Mouse (Mus musculus): Measurements from ENCODE around the gene Pithd1.
A peak's percentile ranks its signal among the peaks of the same experiment; 100 is the strongest.
"Not testable (repeated sequence)": the region's sequence is repeated elsewhere in the genome, so short reads cannot be mapped to it uniquely, and the experiment has no call there.

Gene Pithd1

DNA sequence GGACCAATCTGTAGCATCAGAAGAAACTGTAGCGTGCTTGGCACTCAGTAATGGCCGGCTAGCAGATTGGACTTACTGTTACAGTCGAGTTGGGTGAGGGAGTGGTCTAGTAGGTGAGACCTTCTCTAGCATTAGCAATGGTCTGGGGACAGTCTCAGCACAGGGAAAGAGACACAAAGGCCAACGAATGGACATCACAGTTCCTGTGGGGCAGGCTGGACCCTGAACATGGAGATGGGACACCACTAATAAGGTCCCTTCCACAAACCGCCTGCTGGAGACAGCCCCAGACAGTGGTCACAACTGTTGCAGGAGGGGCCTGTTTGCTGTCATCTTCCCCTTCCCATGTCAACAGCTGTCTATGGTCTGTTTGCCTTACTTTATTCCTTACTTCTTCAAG, 25.4 kb downstream of the Pithd1 start:
- no peak for DNase-seq (ENCODE audit: low spot score)

DNA sequence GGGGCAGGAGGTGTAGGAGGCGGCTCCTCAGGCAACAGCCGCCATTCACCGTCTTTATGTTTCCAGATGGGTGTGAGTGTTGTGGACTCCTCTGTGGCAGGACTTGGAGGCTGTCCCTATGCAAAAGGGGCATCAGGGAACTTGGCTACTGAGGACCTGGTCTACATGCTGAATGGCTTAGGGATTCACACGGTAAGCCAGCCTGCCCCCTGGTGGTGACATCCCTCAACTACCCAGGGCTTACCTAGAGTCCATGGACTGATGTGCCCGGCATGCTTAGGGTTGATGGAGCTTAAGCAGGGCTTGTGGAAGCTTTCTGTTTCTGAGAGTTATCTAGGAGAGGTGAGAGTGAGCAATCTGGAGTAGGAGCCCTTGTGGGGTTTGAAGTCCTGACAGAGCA, 26.3 kb downstream of the Pithd1 start:
- peak; percentile 56 for DNase-seq (ENCODE audit: low spot score)

DNA sequence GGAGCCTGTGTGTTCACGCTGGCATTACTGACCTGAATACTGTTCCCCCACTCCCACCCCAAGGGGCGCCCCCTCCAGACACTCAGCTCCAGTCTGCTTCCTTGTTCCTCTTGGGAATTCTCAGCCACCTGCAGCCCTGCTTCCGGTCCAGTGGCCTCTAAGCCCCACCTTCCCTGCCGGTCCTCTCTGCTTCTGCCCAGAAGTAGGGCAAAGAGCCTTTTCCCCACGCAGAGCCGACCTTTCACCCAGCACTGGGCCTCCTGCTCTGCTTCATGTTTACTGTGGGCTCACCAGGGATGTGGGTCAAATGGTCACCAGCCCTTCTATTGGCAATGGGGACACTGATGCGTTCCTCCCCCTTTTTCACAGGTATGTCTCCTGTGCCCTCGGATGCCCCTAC, 28.7 kb downstream of the Pithd1 start:
- no peak for DNase-seq (ENCODE audit: low spot score)

DNA sequence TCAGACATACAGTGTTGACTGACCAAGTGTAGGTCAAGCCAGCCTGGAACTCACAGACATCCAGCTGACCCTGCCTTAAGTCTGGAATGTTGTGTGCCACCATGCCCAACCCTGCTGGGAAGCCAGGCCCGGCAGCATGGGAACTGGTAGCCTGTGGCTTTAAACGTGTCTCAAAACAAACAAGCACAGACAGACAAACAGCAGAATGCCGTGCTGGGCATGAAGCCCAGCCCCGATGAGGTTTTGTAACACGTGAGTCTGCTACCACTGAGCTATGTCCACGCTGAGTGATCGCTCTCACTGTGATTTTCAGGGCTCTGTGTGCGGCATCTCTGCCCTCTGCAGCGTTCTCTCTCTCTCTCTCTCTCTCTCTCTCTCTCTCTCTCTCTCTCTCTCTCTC, 31.2 kb downstream of the Pithd1 start:
- no peak for DNase-seq (ENCODE audit: low spot score)

DNA sequence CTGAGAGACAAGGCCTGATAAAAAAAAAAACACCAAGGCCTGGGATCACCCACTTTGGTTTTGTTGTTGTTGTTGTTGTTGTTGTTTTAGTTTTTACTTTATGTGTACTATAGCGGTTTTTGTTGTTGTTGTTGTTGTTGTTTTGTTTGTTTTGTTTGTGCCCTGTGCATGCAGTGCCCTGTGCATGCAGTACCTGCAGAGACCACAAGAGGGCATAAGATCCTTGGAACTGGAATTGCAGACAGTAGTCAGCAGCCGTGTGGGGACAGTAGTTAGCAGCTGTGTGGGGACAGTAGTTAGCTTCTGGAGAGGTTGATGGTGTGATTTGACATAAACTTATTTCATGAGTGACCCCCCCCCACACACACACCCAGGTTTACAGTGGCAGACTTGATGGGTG, 32.8 kb downstream of the Pithd1 start:
- DNase-seq (ENCODE audit: low spot score) = peak; percentile 59

DNA sequence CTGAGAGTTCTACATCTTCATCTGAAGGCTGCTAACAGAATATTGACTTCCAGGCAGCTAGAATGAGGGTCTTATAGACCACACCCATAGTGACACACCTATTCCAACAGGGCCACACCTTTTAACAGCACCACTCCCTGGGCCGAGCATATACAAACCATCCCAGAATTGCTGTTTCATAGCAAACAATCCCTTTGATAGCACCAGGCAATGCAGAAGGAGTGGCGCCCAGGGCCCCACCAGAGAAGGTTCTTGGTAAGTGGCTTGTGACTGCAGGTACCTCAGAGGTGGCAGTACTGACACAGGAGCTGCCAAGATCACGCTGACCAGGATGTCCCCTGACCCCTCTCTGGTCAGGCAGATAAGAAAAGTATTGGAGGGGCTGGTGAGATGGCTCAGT, 33.9 kb downstream of the Pithd1 start:
- no peak for DNase-seq (ENCODE audit: low spot score)

DNA sequence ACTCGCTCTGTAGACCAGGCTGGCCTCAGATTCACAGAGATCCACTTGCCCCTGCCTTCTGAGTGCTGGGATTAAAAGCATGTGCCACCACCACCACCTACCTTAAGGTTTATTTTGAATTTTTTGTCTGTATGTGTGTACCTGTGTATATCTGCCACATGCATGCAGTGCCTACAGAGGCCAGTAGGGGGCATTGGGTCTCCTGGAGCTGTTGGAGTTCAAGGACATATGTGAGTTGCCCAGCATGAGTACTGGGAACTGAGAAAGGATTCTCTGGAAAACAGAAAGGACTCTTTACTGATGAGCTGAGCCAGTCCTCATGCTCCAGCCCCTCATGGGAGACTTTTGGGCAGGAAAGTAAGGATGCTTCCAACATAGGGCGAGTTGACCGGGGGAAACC, 35.6 kb downstream of the Pithd1 start:
- no peak for DNase-seq (ENCODE audit: low spot score)

DNA sequence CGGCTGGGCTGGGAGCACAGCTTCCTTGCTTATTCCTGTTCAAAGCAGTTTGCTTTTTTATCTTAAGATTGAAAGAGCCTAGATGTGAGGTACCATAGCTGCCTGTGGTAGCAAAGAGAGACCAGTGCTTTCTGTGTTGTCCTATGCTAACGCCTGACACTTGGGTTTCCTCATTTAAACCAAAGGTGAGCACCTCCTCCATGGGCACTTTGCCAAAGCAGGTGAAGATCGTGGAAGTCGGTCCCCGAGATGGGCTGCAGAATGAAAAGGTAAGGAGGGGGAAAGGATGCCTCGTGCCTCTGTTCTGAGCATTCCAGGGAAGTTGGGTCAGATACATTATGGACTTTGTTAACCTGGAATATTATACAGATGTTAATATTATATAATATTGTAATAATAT, 36.7 kb downstream of the Pithd1 start:
- DNase-seq (ENCODE audit: low spot score) = no peak

DNA sequence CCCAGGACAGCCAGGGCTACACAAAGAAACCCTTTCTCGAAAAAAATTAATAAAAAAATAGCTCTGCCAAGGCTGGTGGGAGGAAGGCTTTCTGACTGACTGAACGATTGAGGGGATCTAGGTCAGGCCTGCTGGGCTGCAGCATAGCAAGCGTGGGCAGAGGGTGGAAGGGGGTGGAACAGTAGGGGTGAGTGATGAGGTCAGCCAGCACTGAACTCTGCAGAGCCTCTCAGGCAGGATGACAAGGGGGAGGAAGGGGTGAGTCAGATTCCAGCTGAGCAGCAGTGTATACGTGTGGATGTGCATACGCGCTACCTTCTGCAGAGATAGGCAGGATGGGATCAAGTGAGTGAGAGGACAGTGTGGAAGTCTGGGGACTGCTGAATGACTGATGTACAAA, 37.2 kb downstream of the Pithd1 start:
- no peak for DNase-seq (ENCODE audit: low spot score)

DNA sequence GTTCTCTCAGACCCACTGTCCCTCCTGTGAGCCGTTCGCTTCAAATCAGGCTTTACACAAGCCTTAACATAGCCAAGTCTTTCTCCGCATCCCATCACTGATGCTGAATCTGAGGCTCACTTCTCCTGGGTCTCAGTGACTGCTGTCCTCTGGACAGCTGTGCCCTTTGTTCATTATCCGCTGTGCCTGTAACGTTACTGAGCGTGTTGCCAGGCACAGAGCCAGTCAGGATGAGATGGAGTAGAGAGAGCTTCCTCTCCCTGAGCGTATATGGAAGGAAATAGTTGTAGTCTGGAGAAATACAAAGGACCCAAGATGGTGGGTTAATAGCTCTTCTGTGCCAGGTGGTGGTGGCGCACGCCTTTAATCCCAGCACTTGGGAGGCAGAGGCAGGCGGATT, 37.6 kb downstream of the Pithd1 start:
- no peak for DNase-seq (ENCODE audit: low spot score)

DNA sequence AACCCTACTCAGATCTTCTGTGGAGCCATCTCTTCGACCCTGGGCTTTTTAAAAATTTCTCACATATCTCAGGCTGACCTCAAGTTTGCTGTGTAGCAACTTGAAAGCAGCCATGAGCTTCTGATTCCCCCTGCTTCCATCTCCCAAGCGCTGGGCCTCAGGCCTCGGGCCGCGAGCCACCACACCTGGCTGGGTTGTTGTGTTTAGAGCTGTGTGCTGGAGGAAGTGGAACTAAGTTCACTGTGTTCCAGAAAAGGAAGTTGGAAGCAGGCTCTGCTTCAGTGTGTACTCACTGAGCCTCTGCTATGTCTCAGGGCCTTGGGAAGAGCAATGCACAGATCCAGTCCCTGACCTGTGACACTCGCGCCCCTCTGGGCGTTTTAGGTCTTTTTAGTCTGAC, 38.9 kb downstream of the Pithd1 start:
- DNase-seq (ENCODE audit: low spot score) = no peak

DNA sequence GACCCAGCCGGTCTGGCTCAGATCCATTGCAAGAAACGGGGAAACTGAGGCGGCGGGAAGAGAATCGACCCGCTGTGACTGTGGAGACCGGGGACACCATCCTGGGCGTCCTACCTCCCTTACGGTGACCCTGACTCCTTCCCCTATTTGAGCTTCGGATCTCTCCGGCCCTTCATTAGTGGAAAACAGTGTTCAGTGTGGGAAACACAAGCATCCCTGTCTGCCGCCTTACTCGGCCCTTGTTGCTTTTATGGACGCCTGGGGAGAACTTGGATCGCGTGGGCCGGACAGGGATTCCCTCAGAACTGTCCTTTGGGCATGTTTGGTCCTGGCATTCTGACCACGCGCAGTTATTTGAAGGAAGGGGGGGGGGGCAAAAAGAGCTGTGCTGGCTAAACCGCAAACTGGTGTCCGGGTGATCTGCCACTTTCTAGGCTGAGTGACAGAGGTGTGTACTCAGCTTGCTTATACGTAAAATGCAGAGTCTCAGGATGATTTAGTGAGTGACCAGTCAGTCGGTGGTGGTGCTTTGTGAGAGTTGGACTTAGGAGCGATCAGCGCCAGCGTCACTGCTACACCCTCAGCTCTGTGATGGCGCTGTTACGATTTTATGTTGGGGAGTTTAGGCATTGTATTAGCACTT, 40.3 kb downstream of the Pithd1 start:
- DNase-seq (ENCODE audit: low spot score) = no peak

DNA sequence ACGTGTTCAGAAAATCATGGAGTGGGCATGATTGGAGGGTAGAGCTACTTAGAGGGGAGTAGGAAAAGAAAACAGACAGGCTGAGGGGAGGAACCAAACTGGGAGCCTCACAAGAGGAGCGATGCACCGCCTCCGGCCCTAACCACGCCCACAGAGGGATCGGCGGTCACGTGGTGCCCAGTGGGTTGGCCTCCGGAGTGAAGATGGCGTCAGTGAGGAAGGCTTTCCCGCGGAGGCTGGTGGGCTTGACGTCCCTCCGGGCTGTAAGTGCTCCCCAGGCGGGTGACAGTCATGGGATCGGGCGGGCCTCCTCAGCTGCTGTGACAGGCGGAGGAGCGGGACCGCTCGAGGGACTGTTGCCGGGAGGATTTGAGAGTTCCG, 40.8 kb downstream of the Pithd1 start, which contains the start of gene Hmgcl:
Gene Hmgcl, plus strand, starts transcription at position 171 of the 381 bp plus-strand sequence.
- peak; percentile 75 for DNase-seq (ENCODE audit: low spot score)

DNA sequence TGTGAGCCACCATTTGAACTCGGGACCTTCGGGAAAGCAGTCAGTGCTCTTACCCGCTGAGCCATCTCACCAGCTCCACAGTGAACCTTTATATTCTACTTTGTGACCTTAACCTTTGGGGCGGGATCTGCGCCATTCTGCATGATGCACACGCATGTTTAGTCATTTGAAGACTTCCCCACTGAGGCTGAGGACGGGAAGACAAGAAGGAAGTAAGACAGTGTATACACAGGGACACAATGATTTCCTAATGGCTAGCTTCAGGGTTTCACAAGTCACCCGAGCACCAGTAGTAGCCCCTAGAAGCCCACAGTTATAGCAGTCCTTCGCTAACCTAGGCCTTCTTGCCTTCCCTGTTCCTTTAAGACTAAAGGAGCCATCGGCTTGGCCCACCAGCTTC, 41.4 kb downstream of the Pithd1 start:
- no peak for DNase-seq (ENCODE audit: low spot score)

DNA sequence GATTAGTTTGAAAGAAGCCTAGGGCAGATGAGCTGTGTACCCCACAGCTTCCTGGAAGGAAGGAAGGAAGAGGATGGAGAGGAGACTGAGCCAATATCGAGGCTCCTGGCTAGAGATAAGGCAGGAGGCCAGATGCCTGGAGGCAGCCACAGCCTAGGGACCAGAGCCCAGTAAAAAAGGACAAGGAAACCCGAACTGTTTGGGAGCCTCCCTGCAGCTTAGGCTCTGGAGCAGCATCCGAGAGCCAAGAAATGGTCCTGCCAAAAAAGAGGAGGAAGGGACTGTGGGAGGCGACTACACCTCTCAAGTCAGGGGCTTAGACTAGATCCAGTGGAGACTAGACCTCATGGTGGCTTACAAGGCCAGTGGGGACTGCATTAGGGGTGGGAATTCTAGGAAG, 43.7 kb downstream of the Pithd1 start:
- no peak for DNase-seq (ENCODE audit: low spot score)

DNA sequence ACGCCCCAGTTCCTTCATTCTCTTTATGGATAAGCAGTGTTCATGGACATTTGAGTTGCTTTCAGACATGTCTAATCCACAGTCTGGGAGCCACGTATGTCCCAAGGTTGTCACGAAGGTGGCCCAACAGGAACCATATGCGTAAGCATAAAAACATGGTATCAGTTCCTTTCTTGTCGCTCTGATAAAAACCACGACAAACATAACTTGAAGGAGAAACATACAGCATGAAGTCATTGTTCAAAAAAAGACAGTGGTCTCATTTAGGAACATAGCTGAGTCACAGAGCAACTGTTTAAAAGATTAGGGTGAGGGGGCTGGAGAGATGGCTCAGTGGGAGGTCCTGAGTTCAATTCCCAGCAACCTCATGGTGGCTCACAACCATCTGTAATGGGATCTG, 44.9 kb downstream of the Pithd1 start:
- no peak for DNase-seq (ENCODE audit: low spot score)

DNA sequence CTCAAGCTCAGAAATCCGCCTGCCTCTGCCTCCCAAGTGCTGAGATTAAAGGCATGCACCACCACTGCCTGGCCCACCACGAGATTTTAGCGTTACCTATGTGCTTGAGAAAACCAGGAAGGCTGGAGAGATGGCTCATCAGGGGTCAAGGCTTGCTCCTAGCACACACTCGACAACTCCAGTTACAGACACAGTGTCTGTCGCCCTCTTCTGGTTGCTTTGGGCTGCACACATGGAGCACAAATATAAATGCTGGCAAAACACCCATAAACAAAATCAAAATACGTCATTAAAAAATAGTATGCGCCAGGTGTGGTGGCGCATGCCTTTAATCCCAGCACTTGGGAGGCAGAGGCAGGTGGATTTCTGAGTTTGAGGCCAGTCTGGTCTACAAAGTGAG, 46.0 kb downstream of the Pithd1 start:
- not testable (repeated sequence) for DNase-seq (ENCODE audit: low spot score)

DNA sequence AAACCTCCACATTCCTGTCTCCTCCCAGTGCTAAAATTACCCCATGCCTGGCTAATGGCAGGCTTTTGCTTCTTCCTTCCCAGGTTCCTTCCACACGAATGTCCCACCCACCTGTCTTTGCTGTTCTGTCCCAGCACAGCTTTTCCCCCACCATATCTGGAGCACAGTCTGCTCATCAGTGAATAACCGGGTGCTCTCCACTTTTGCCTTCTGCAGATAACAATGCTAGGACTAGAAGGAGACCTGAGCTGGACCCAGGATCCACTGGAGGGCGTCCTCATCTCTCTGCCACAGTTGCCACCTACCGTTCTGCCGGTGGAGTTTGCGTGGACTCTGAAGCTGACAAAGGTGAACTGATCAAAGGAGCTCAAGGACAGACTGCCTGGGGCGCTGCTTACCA, 48.2 kb downstream of the Pithd1 start:
- DNase-seq (ENCODE audit: low spot score) = no peak

DNA sequence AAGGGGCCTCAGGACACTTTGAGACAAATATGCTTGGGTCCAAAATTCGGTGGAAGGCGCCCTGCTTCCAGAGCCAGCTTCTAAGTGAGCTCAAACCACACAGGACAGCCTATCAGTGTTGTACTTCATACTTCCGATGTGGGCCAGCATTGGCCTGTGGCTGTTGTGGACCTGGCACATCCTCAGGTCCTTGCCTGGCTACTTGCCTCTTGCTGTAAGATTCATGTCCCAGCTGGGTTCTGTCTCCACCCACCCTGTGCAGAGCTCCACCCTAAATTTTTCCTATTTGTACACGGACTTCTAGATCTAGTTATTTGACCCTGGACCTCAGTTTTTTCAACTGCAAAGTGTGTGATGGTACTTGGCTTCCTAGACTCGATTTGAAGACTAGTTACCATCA, 51.6 kb downstream of the Pithd1 start:
- DNase-seq (ENCODE audit: low spot score) = no peak

DNA sequence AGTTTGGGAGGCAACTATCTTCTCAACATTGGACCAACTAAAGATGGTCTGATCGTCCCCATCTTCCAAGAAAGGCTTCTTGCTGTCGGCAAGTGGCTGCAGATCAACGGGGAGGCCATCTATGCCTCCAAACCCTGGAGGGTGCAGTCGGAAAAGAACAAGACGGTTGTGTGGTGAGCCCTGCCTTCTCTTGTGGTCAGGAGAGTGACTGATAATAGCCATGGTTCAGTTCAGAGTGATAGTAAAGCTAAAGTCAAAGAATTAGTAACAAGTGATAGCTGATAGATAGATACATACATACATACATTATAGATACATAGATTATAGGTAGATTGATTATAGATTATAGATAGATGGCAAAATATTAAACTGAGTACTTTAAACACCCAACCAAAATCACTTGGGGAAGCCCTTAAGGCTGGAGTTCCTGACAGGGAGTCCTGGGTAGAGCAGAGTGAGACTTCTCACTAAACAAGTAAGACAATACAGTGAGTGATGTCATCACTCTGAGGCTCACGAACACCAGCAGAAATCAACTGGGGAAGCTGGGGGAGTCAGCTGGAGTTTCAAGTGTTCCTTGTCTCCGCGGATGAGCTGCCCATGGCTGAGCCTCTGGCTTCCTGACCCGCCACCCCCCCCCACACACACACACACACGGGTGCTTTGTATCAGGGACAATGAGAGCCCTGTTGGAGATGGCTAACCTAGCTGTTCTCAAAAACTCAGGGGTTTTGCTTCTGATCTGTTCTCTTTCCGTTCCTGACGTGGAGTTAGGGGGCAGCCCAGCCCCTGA, 52.2 kb downstream of the Pithd1 start:
- DNase-seq (ENCODE audit: low spot score) = no peak

DNA sequence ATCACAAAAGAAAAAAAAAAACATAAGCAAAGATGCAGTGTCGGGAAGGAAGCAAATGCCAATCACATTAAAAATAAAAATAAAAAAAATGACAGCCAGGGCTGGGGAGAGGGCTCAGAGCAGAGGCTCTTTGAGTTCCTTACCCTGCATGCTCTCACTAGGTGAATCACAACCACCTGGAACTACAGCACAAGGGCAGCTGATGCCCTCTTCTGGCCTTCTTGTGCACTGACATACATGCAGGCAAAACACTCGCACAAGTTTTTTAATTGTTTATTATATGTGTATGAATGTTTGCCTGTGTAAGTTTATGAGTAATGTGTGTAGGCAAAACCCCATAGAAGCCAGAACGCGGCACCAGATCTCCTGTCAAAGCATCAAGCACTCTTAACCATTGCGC, 55.2 kb downstream of the Pithd1 start:
- DNase-seq (ENCODE audit: low spot score) = no peak

DNA sequence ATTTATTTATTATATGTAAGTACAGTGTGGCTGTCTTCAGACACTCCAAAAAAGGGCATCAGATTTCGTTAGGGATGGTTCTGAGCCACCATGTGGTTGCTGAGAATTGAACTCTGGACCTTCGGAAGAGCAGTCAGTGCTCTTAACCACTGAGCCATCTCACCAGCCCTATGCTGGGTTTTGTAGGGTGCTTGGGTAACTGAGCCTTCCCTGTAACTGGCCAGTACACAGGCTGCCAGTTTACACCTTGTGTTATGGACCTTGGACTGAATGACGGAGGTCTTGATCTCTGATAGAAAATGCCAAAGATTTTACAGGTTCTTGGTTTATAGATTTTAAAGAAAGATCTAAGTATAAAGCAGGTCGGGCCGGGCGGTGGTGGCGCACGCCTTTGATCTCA, 56.8 kb downstream of the Pithd1 start:
- no peak for DNase-seq (ENCODE audit: low spot score)

DNA sequence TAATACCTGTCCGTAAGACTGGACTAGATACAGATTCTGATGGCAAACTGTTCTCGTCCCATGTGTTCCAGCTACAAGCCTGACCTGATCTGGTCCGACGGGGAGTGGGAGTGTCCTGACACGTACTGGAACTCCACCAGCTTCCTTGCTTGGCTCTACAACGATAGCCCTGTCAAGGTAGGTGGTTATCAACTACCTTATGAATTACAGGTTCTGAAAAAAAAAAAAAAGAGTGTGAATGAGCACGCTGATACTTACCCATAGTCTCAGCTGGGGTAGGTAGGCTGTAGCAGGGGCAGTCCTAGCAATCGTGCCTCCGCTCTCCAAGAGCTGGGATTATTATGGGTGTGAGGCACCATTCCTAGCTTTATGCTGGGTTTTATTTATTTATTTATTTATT, 57.2 kb downstream of the Pithd1 start:
- no peak for DNase-seq (ENCODE audit: low spot score)

DNA sequence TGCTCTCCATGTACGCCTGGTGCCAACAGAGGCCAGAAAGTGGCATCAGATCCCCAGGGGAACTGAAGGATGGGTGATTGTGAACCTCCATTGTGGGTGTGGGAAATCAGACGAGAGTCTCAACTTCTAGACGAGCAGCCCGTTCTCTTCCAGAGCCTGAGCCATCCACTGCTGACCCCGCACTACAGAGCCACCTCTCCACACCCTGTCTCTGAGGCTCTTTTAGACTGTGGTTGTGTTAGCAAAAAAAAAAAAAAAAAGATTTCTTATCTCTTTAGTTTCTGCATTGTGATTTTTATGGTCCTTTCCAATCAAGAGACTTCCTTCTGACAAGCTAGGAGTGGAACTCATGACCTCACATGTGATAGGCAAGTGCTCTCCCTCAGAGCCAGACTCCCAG, 57.7 kb downstream of the Pithd1 start:
- DNase-seq (ENCODE audit: low spot score) = no peak

Measured in ovary, postnatal 10 days (tissue).